Mouse (Mus musculus) MEL (cell line): ENCODE results near the gene Dlgap3.

Source experiments
- CHD2 ChIP-seq: IDR thresholded peaks from 2 replicates; pipeline ENCODE4 v1.6.1; 2011; ENCODE audit warnings: low read length, improper control_type of control experiment
- CTCF ChIP-seq, 3 experiments: IDR thresholded peaks in 2 of 3; conservative IDR thresholded peaks in 1 of 3; 2 replicates each; pipeline ENCODE4 v1.5.1; 2011 to 2012; ENCODE audit warnings: low read length in 3 of 3, low read depth in 2 of 3, mild to moderate bottlenecking in 2 of 3, improper control_type of control experiment in 1 of 3, inconsistent platforms in 1 of 3, mixed read lengths in 1 of 3, moderate library complexity in 1 of 3; ENCODE audit not compliant: control insufficient read depth in 1 of 3, insufficient read depth in 1 of 3, poor library complexity in 1 of 3, severe bottlenecking in 1 of 3
- ELF1 ChIP-seq: IDR thresholded peaks from 2 replicates; pipeline ENCODE4 v1.6.1; 2014; ENCODE audit warnings: low read depth, mild to moderate bottlenecking, inconsistent platforms, low read length, improper control_type of control experiment, moderate library complexity
- EP300 ChIP-seq, 2 experiments: IDR thresholded peaks; 2 replicates each; pipeline ENCODE4 v1.6.1; 2011; ENCODE audit warnings: improper control_type of control experiment in 2 of 2, low read length in 2 of 2, low read depth in 1 of 2, mild to moderate bottlenecking in 1 of 2
- GATA1 ChIP-seq: IDR thresholded peaks from 2 replicates; pipeline ENCODE4 v1.6.1; 2011; ENCODE audit warnings: low read depth, low read length, improper control_type of control experiment
- HCFC1 ChIP-seq: IDR thresholded peaks from 2 replicates; pipeline ENCODE4 v1.6.1; 2012; ENCODE audit warnings: low read depth, mild to moderate bottlenecking, inconsistent platforms, low read length, improper control_type of control experiment, moderate library complexity
- MAFK ChIP-seq: IDR thresholded peaks from 2 replicates; pipeline ENCODE4 v1.6.1; 2011; ENCODE audit warnings: low read depth, mild to moderate bottlenecking, low read length, improper control_type of control experiment, borderline replicate concordance
- MAX ChIP-seq: IDR thresholded peaks from 2 replicates; pipeline ENCODE4 v1.6.1; 2011; ENCODE audit warnings: low read length, improper control_type of control experiment
- MEF2A ChIP-seq: IDR thresholded peaks from 2 replicates; pipeline ENCODE4 v1.6.1; 2014; ENCODE audit warnings: low read depth, mild to moderate bottlenecking, inconsistent platforms, low read length, improper control_type of control experiment; ENCODE audit not compliant: poor library complexity, insufficient replicate concordance, severe bottlenecking; ENCODE audit errors: extremely low read depth
- POLR2A ChIP-seq, 2 experiments: IDR thresholded peaks; 2 replicates each; pipeline ENCODE4 v1.6.1; 2011 to 2012; ENCODE audit warnings: low read length in 2 of 2, mild to moderate bottlenecking in 2 of 2, control low read depth in 1 of 2, improper control_type of control experiment in 1 of 2, low read depth in 1 of 2, moderate library complexity in 1 of 2; ENCODE audit not compliant: control insufficient read depth in 1 of 2, insufficient read depth in 1 of 2, poor library complexity in 1 of 2
- SIN3A ChIP-seq: IDR thresholded peaks from 2 replicates; pipeline ENCODE4 v1.6.1; 2012; ENCODE audit warnings: low read length, improper control_type of control experiment, inconsistent platforms
- ZMIZ1 ChIP-seq: IDR thresholded peaks from 2 replicates; pipeline ENCODE4 v1.6.1; 2012; ENCODE audit warnings: low read depth, mild to moderate bottlenecking, inconsistent platforms, low read length, improper control_type of control experiment, moderate library complexity

DNA sequence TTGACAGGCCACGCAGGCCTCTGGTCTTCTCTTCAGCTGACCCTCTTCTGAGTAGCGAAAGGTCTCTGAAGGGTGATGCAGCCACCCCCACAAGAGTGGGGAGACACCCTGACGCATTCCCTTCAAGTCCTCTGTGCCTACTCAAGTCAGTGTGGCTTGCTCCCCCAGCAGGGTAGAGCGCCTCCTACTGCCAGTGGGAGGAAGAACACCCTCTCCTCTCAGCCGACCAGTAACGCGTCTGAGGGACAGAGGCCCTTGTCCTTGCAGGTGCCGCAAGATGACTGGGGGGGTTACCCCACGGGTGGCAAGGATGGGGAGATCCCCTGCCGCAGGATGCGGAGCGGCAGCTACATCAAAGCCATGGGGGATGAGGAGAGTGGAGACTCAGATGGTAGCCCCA, 30.4 kb downstream of the Dlgap3 start:
- TF ChIP-seq SIN3A (no peak), GATA1 (no peak), CHD2 (no peak), CTCF (IDR thresholded peaks at IDR 0.05 in 2 of 3, conservative IDR thresholded peaks at IDR 0.05 in 1 of 3; ENCODE audit: control insufficient read depth in 1 of 3, insufficient read depth in 1 of 3, low read depth in 2 of 3, low read length in 3 of 3, poor library complexity in 1 of 3, severe bottlenecking in 1 of 3) (no peak), POLR2A (IDR thresholded peaks at IDR 0.05; ENCODE audit: control insufficient read depth in 1 of 2, insufficient read depth in 1 of 2, low read depth in 1 of 2, low read length in 2 of 2, poor library complexity in 1 of 2) (no peak), MAX (no peak), HCFC1 (no peak), ELF1 (no peak), MEF2A (no peak), ZMIZ1 (no peak), MAFK (no peak), EP300 (IDR thresholded peaks at IDR 0.05; ENCODE audit: low read depth in 1 of 2, low read length in 2 of 2) (no peak)
